Mouse (Mus musculus): ENCODE data around the gene 1700012A03Rik. TPM values are rescaled to one million over a fixed set of nuclear protein-coding genes. Genes with fewer than 3 reads are reported as not detected.

The 1700012A03Rik gene
- polyA plus RNA-seq (2014; fragmentation: Nextera tagmentation; extraction: Ambion mirVana): not detected in 2 replicates

DNA sequence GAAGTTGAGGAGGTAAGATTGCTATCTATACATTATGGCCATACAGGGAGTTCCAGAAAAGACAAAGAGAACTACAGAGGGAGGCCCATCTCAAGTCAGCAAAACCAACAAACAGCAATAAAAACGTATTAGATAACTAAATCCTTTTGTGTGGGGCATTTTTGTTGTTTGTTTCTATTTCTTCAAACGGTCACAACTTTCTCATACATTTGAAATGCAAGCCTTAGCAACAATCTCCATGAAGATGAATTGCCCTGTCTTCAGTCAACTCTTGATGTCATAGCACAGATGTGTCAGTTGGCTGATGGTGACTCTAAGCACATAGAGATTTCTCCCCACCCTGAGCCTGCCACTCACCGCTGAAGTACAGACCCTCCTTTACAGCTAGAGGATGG, at the start of gene 1700012A03Rik:
1700012A03Rik (plus strand) TSS at position 296 of the 395 bp plus-strand sequence.
- no peak for DNase-seq (ENCODE audit: low spot score, missing footprints)
- ATAC-seq (ENCODE audit: low FRiP score): no peak
- H3K27ac ChIP-seq (ENCODE audit: low read depth, low read length): no peak within 1 kb of the TSS

DNA sequence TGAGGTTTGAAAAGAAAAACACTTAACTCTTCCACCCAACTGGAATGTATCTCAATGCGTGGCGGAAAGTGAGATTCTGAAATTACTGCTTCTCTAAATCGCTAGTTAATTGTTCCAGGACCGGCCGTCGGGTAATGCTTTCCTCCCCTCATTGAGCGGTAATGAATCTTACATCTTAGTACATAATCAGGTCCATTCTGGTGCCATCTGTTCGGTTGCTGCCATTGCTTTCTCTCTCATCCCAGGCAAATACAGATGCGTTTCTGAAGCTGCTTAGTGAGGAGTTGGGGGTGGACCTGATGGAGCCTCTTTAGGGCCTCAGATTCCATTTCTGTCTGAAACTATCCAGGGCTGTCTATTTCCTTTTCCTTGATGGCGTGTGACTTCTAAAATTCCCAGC, 45.8 kb upstream of the 1700012A03Rik start:
- no peaks in the 10 kb centered on the region for H3K27me3 ChIP-seq (ENCODE audit: control insufficient read depth, insufficient read depth, low read length)
- no peak for DNase-seq (ENCODE audit: low spot score, missing footprints)
- H3K4me2 ChIP-seq: no peak overlapping the region
- no peak overlapping the region for H3K27ac ChIP-seq (ENCODE audit: low read depth, low read length)
- 88% methylated on average over 10 of the region's 10 CpGs for WGBS
- H3K4me1 ChIP-seq (ENCODE audit: control insufficient read depth, insufficient read depth, low read length): no peaks in the 10 kb centered on the region
- no peaks in the 10 kb centered on the region for H3K36me3 ChIP-seq (ENCODE audit: control insufficient read depth, insufficient read depth, low read length)
- 0 out of 2 replicates have a peak, but pooled peaks cover 3% of the 10 kb centered on the region for H3K9me3 ChIP-seq (ENCODE audit: control insufficient read depth, low read length)
- H3K9ac ChIP-seq (ENCODE audit: low read length): no peak overlapping the region
- no peak for ATAC-seq (ENCODE audit: low FRiP score)
- H3K4me3 ChIP-seq (ENCODE audit: low read depth, low read length): no peak overlapping the region

More for the DNA sequence above, at the start of gene 1700012A03Rik:
- Histone ChIP-seq H3K4me2 (no peak within 1 kb of the TSS), H3K4me1 (ENCODE audit: control insufficient read depth, insufficient read depth, low read length) (no peaks in the 10 kb centered on the region), H3K9me3 (ENCODE audit: control insufficient read depth, low read length) (no peaks in the 10 kb centered on the region), H3K4me3 (ENCODE audit: low read depth, low read length) (no peak within 1 kb of the TSS), H3K9ac (ENCODE audit: low read length) (no peak within 1 kb of the TSS), H3K27me3 (ENCODE audit: control insufficient read depth, insufficient read depth, low read length) (no peaks in the 10 kb centered on the region), H3K36me3 (ENCODE audit: control insufficient read depth, insufficient read depth, low read length) (no peaks in the 10 kb centered on the region)
- 88% methylated on average over 3 of the region's 3 CpGs for WGBS

GRCm38 (mm10) chr6:32005914-32006313, 44.1 kb upstream of the 1700012A03Rik start:
- Histone ChIP-seq H3K27me3 (ENCODE audit: control insufficient read depth, insufficient read depth, low read length) (no peaks in the 10 kb centered on the region), H3K9ac (ENCODE audit: low read length) (no peak overlapping the region), H3K36me3 (ENCODE audit: control insufficient read depth, insufficient read depth, low read length) (no peaks in the 10 kb centered on the region), H3K27ac (ENCODE audit: low read depth, low read length) (no peak overlapping the region), H3K9me3 (ENCODE audit: control insufficient read depth, low read length) (0 out of 2 replicates have a peak, but pooled peaks cover 3% of the 10 kb centered on the region), H3K4me3 (ENCODE audit: low read depth, low read length) (no peak overlapping the region), H3K4me2 (no peak overlapping the region), H3K4me1 (ENCODE audit: control insufficient read depth, insufficient read depth, low read length) (no peaks in the 10 kb centered on the region)
- DNase-seq (ENCODE audit: low spot score, missing footprints) (no peak), ATAC-seq (ENCODE audit: low FRiP score) (no peak)
- WGBS: 86% methylated on average over 2 of the region's 2 CpGs

- no peak for DNase-seq (ENCODE audit: low spot score, missing footprints)
- no peak overlapping the region for H3K4me3 ChIP-seq (ENCODE audit: low read depth, low read length)
- H3K27me3 ChIP-seq (ENCODE audit: control insufficient read depth, insufficient read depth, low read length): no peaks in the 10 kb centered on the region
- H3K27ac ChIP-seq (ENCODE audit: low read depth, low read length): no peak overlapping the region
- no peak for ATAC-seq (ENCODE audit: low FRiP score)
- no peaks in the 10 kb centered on the region for H3K36me3 ChIP-seq (ENCODE audit: control insufficient read depth, insufficient read depth, low read length)
- no peak overlapping the region for H3K4me2 ChIP-seq
- no peaks in the 10 kb centered on the region for H3K4me1 ChIP-seq (ENCODE audit: control insufficient read depth, insufficient read depth, low read length)
- 83% methylated on average over 6 of the region's 6 CpGs for WGBS
- H3K9me3 ChIP-seq (ENCODE audit: control insufficient read depth, low read length): 0 out of 2 replicates have a peak, but pooled peaks cover 3% of the 10 kb centered on the region
- H3K9ac ChIP-seq (ENCODE audit: low read length): no peak overlapping the region
Observed at GRCm38 (mm10) chr6:32006382-32006781, 43.7 kb upstream of the 1700012A03Rik start.

DNA sequence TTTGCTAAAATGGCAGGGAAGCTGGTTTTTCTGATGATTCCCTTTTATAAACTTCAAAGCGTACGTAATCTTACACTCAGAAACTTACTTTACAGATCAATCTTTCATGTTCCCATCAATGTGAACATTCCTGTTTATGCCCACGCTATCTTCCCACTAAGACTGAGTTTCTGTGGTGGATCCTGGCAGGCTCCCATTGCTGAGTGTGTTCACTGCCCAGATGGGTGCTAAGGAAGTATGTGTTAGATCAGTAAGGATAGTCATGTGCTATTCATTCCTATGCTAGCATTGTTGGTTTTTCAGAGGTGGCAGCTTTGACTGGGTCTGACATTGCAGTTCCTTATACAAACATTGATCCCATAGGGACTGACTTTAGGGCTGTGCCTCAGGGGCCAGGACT, 42.7 kb upstream of the 1700012A03Rik start:
- ATAC-seq (ENCODE audit: low FRiP score) (no peak), DNase-seq (ENCODE audit: low spot score, missing footprints) (no peak)
- H3K27me3 ChIP-seq (ENCODE audit: control insufficient read depth, insufficient read depth, low read length): no peaks in the 10 kb centered on the region
- no peak overlapping the region for H3K4me3 ChIP-seq (ENCODE audit: low read depth, low read length)
- no peaks in the 10 kb centered on the region for H3K36me3 ChIP-seq (ENCODE audit: control insufficient read depth, insufficient read depth, low read length)
- 90% methylated on average over 3 of the region's 3 CpGs for WGBS
- H3K9ac ChIP-seq (ENCODE audit: low read length): no peak overlapping the region
- no peaks in the 10 kb centered on the region for H3K4me1 ChIP-seq (ENCODE audit: control insufficient read depth, insufficient read depth, low read length)
- 0 out of 2 replicates have a peak, but pooled peaks cover 3% of the 10 kb centered on the region for H3K9me3 ChIP-seq (ENCODE audit: control insufficient read depth, low read length)
- no peak overlapping the region for H3K27ac ChIP-seq (ENCODE audit: low read depth, low read length)
- no peak overlapping the region for H3K4me2 ChIP-seq

DNA sequence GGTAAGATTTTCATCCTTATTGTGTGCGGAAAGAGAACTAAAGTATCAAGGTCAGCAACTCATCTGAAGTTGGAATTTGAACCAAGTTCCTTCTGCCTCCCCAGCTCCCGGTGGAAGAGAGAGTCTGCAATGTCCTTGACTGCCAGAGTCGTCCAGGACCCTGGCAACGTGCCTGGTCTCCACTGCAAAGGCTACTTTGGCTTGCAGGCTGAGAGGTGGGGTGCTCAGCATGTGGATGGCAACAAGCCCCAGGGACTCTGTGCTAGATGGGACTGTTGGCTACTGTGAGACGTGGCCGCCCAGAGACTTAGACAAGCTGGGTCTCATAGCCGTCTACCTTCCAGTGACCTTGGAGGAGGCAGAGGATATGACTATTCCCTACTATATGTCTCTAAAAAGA, 33.2 kb upstream of the 1700012A03Rik start:
- H3K9me3 ChIP-seq (ENCODE audit: control insufficient read depth, low read length): no peaks in the 10 kb centered on the region
- H3K27me3 ChIP-seq (ENCODE audit: control insufficient read depth, insufficient read depth, low read length): no peaks in the 10 kb centered on the region
- no peaks in the 10 kb centered on the region for H3K4me1 ChIP-seq (ENCODE audit: control insufficient read depth, insufficient read depth, low read length)
- DNase-seq (ENCODE audit: low spot score, missing footprints) (no peak), ATAC-seq (ENCODE audit: low FRiP score) (no peak)
- no peak overlapping the region for H3K4me3 ChIP-seq (ENCODE audit: low read depth, low read length)
- no peak overlapping the region for H3K27ac ChIP-seq (ENCODE audit: low read depth, low read length)
- no peak overlapping the region for H3K9ac ChIP-seq (ENCODE audit: low read length)
- no peaks in the 10 kb centered on the region for H3K36me3 ChIP-seq (ENCODE audit: control insufficient read depth, insufficient read depth, low read length)
- no peak overlapping the region for H3K4me2 ChIP-seq
- 82% methylated on average over 7 of the region's 7 CpGs for WGBS

DNA sequence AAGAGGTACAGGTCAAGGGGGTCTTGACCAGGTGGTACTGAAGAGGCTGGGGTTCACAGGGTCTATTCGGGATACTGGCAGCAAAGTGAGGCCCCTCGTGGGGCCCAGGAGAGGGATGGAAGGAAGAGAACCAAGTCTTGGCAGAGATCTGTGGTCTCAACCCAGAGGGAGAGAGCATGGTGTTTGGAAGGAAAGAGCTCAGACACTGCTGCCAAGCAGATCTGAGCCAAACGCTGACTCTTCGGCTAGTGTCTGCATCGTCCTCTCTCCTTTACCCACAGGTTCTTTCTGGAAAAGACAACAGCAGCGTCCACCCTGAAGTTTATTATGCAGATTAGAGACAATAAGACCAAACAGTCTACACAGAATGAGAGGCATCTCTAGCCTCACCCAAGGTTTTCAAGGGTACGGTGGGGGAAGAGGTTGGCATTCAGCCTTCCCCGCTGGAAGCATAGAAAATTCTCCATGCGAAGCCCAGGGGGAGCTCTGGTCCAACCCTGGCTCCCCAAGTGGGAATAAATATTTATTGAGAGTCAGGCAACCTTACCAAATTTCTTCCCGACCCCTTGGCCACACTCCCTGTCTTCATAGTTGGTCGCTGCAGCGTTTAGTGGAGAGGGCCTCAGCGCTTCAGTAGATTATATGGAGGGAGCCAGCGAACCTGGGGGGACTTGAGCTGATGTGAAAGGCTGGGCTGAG, 32.5 kb upstream of the 1700012A03Rik start:
- Histone ChIP-seq H3K27me3 (ENCODE audit: control insufficient read depth, insufficient read depth, low read length) (no peaks in the 10 kb centered on the region), H3K4me3 (ENCODE audit: low read depth, low read length) (no peak overlapping the region), H3K27ac (ENCODE audit: low read depth, low read length) (no peak overlapping the region), H3K4me2 (no peak overlapping the region), H3K4me1 (ENCODE audit: control insufficient read depth, insufficient read depth, low read length) (no peaks in the 10 kb centered on the region), H3K36me3 (ENCODE audit: control insufficient read depth, insufficient read depth, low read length) (no peaks in the 10 kb centered on the region), H3K9me3 (ENCODE audit: control insufficient read depth, low read length) (no peaks in the 10 kb centered on the region), H3K9ac (ENCODE audit: low read length) (no peak overlapping the region)
- DNase-seq (ENCODE audit: low spot score, missing footprints) (no peak), ATAC-seq (ENCODE audit: low FRiP score) (no peak)
- 83% methylated on average over 14 of the region's 14 CpGs for WGBS

GRCm38 (mm10) chr6:32018105-32018446, 32.0 kb upstream of the 1700012A03Rik start:
- Histone ChIP-seq H3K27ac (ENCODE audit: low read depth, low read length) (no peak overlapping the region), H3K27me3 (ENCODE audit: control insufficient read depth, insufficient read depth, low read length) (no peaks in the 10 kb centered on the region), H3K4me1 (ENCODE audit: control insufficient read depth, insufficient read depth, low read length) (no peaks in the 10 kb centered on the region), H3K4me3 (ENCODE audit: low read depth, low read length) (no peak overlapping the region), H3K36me3 (ENCODE audit: control insufficient read depth, insufficient read depth, low read length) (no peaks in the 10 kb centered on the region), H3K9ac (ENCODE audit: low read length) (no peak overlapping the region), H3K4me2 (no peak overlapping the region), H3K9me3 (ENCODE audit: control insufficient read depth, low read length) (no peaks in the 10 kb centered on the region)
- 93% methylated on average over 5 of the region's 5 CpGs for WGBS
- ATAC-seq (ENCODE audit: low FRiP score) (no peak), DNase-seq (ENCODE audit: low spot score, missing footprints) (no peak)

GRCm38 (mm10) chr6:32021853-32022536, 28.1 kb upstream of the 1700012A03Rik start:
- no peak for ATAC-seq (ENCODE audit: low FRiP score)
- Histone ChIP-seq H3K4me3 (ENCODE audit: low read depth, low read length) (no peak overlapping the region), H3K9ac (ENCODE audit: low read length) (no peak overlapping the region), H3K27ac (ENCODE audit: low read depth, low read length) (no peak overlapping the region), H3K27me3 (ENCODE audit: control insufficient read depth, insufficient read depth, low read length) (no peaks in the 10 kb centered on the region), H3K4me2 (no peak overlapping the region), H3K36me3 (ENCODE audit: control insufficient read depth, insufficient read depth, low read length) (no peaks in the 10 kb centered on the region), H3K4me1 (ENCODE audit: control insufficient read depth, insufficient read depth, low read length) (no peaks in the 10 kb centered on the region), H3K9me3 (ENCODE audit: control insufficient read depth, low read length) (no peaks in the 10 kb centered on the region)
- 85% methylated on average over 10 of the region's 10 CpGs for WGBS
- no peak for DNase-seq (ENCODE audit: low spot score, missing footprints)
